Mouse (Mus musculus) kidney, embryonic 16.5 days (tissue): Measurements from ENCODE around the gene Gm42417. TPM values are rescaled to one million over a fixed set of nuclear protein-coding genes. Genes with fewer than 3 reads are reported as not detected.
"Not testable (repeated sequence)": the region's sequence is repeated elsewhere in the genome, so short reads cannot be mapped to it uniquely, and the experiment has no call there.

ENCODE experiments used
- ATAC-seq: fragments of 200-750 bp; cut with Nextera tagmentation; 2 replicates; pipeline ENCODE4 v1.8.0; 2017; ENCODE audit warnings: moderate TSS enrichment; ENCODE audit not compliant: low FRiP score, low TSS enrichment
- H3K27ac ChIP-seq: fragments of 300-500 bp; sonication (generic); 2 replicates; pipeline ENCODE4 v1.5.1; 2014; ENCODE audit warnings: low read length
- H3K27me3 ChIP-seq: fragments of 300-500 bp; sonication (generic); 2 replicates; pipeline ENCODE4 v1.6.1; 2014; ENCODE audit warnings: low read length, control low read depth, mixed read lengths; ENCODE audit not compliant: insufficient read depth
- H3K36me3 ChIP-seq: fragments of 300-500 bp; sonication (generic); 2 replicates; pipeline ENCODE4 v1.6.1; 2014; ENCODE audit warnings: low read length, control low read depth, mixed read lengths; ENCODE audit not compliant: insufficient read depth
- H3K4me1 ChIP-seq: fragments of 300-500 bp; sonication (generic); 2 replicates; pipeline ENCODE4 v1.6.1; 2014; ENCODE audit warnings: low read length, control low read depth, mixed read lengths; ENCODE audit not compliant: insufficient read depth
- H3K4me2 ChIP-seq: fragments of 300-500 bp; sonication (generic); replicated peaks from 2 replicates; pipeline ENCODE4 v1.6.1; 2014; ENCODE audit warnings: low read depth, low read length
- H3K4me3 ChIP-seq: fragments of 300-500 bp; sonication (generic); 2 replicates; pipeline ENCODE4 v1.5.1; 2014; ENCODE audit warnings: mild to moderate bottlenecking, low read length
- H3K9ac ChIP-seq: fragments of 300-500 bp; sonication (generic); replicated peaks from 2 replicates; pipeline ENCODE4 v1.6.1; 2014; ENCODE audit warnings: low read length
- H3K9me3 ChIP-seq: fragments of 300-500 bp; sonication (generic); 2 replicates; pipeline ENCODE4 v1.6.1; 2016; ENCODE audit warnings: low read length, control low read depth
- WGBS: fragments of 180-500 bp; shearing (Covaris S2); extraction: QIAGEN DNeasy Blood & Tissue Kit; methylation state at CpG from one replicate; pipeline ENCODE4 v1.1.7; 2014; 5-methylcytosine and 5-hydroxymethylcytosine counted together
- polyA plus RNA-seq: library from polyadenylated mRNA; unstranded; fragments of >200 nt; fragmentation: Nextera tagmentation; extraction: Ambion mirVana; gene quantifications from 2 replicates; pipeline ENCODE4 v1.2.1, GENCODE M21; 2015

Gm42417 gene
- polyA plus RNA-seq, 1 experiment from 2014 or later, result 0.30 TPM

- H3K9ac ChIP-seq, result no peak overlapping the region
- H3K4me2 ChIP-seq, result no peak overlapping the region
- 0 out of 2 replicates have a peak, but pooled peaks cover 6% of the 10 kb centered on the region for H3K4me1 ChIP-seq
- no peak overlapping the region for H3K27ac ChIP-seq
- no peaks in the 10 kb centered on the region for H3K9me3 ChIP-seq
- no peak overlapping the region for H3K4me3 ChIP-seq
- WGBS, result 93% methylated on average over 11 of the region's 11 CpGs
- no peak for ATAC-seq
- peaks cover 42% of the 10 kb centered on the region for H3K36me3 ChIP-seq
- H3K27me3 ChIP-seq, result no peaks in the 10 kb centered on the region
Measured at GRCm38 (mm10) chr1:36540132-36540531, 903 bp upstream of the Gm42417 start.

DNA sequence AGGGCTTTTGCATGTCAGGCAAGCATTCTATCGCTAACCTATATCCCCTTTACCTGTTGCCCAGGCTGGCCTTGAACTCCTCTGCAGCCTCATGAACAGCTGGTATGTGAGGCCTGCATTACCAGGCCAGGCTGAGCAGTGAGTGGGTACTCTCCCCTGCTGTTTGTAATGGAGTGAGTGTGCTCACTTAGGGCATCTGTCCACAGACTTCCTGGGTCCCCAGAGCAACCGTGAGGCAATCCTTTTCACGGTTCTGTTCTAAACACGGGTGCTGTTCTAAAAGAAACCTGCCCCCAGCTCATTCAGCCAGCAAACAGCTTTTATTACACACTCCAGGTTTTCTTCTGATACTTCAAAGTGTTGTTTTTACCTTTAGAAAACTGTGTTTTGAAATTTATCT is 502 bp downstream of the Gm42417 start:
- Histone ChIP-seq H3K4me2 (no peak overlapping the region), H3K4me1 (0 out of 2 replicates have a peak, but pooled peaks cover 6% of the 10 kb centered on the region), H3K9me3 (no peaks in the 10 kb centered on the region), H3K27ac (0 out of 2 replicates have a peak overlapping the region, but pooled peaks have one; percentile 29), H3K9ac (no peak overlapping the region), H3K4me3 (no peak overlapping the region), H3K36me3 (peaks cover 42% of the 10 kb centered on the region), H3K27me3 (no peaks in the 10 kb centered on the region)
- ATAC-seq, result no peak
- WGBS, result 89% methylated on average over 4 of the region's 4 CpGs

DNA sequence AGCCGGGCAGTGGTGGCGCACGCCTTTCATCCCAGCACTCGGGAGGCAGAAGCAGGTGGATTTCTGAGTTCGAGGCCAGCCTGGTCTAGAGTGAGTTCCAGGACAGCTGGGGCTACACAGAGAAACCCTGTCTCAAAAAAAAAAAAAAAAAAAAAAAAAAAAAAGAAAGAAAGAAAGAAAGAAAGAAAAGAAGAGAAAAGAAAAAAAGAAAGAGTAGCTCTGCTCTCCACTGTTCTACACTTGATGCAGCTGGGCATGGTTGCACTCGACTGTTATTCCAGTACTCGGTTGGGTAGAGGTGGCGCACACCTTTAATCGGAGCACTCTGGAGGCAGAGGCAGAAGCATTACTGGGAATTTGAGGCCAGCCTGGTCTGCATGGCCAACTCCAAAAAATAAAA is 2.4 kb downstream of the Gm42417 start, which contains the start of gene Ankrd23:
TSS of gene Ankrd23 (minus strand) at position 101 of the 400 bp plus-strand sequence.
- not testable (repeated sequence) for H3K4me1 ChIP-seq, H3K27me3 ChIP-seq, ATAC-seq, H3K9ac ChIP-seq, H3K9me3 ChIP-seq, H3K4me3 ChIP-seq, H3K27ac ChIP-seq, H3K4me2 ChIP-seq
- H3K36me3 ChIP-seq, result peaks cover 32% of the 10 kb centered on the region
- WGBS, result 94% methylated on average over 9 of the region's 9 CpGs

DNA sequence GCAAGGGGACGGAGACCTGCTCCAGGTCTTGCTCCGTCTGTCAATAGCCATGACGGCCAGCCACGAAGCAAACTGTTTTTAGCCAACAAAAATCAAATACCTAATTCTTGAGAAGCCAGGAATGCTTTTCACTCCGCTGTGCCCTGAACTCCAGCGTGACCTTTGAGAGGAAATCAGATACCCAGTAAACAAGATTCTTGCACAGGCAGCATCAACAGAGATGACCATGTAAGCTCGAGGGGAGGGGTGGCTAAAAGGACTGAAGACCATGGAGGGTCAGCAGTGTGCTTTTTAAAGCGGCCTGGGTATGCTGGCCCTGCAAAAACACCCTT is 2.9 kb downstream of the Gm42417 start:
- ATAC-seq, result no peak
- Histone ChIP-seq H3K9me3 (no peaks in the 10 kb centered on the region), H3K4me2 (no peak overlapping the region), H3K36me3 (peaks cover 28% of the 10 kb centered on the region), H3K4me3 (no peak overlapping the region), H3K9ac (no peak overlapping the region), H3K27me3 (no peaks in the 10 kb centered on the region), H3K27ac (no peak overlapping the region), H3K4me1 (0 out of 2 replicates have a peak, but pooled peaks cover 6% of the 10 kb centered on the region)
- 63% methylated on average over 8 of the region's 8 CpGs for WGBS

DNA sequence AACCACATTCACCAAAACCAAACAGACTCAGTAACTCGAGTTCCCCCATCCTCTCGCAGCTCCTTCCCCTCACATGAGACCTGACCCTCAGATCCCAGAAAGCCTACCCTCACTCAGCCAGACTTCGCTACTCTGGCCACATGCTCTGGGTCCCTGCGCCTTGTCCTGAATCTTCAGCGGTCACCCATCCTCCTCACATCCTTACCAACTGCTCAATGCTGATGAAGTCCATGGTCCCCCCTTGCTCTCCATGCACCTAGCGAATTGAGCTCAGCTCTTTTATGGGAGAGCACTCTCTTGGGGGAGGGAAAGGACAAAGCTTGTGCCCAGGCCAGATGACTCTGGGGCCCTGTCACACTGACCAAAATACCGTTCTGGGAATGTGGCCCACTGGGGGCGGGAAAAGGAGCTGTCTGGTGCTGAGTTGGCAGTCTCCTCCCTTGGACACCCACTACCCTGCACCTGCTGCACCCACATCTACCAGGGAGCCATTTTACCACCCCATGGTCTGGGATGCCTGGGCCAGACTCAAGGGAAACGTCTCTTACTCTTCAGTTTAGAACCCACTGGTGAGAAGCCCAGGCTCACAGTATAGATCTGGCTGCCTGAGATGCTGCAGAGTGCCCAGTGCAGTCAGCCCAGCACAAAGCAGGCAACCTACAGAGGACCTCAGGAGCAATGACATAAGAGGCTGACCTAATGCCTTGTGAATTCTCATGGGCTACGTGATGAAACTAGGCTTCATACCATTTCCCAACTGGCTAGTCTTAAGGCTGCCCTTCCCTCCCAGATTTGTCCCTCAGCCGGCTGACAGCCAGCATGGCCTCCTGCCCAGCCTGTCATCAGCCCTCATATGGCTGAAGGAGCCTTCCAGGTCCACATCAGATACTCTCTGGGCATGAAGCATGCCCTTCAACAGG is 3.5 kb downstream of the Gm42417 start:
- no peak overlapping the region for H3K9ac ChIP-seq
- no peaks in the 10 kb centered on the region for H3K9me3 ChIP-seq
- H3K4me1 ChIP-seq, result 0 out of 2 replicates have a peak, but pooled peaks cover 6% of the 10 kb centered on the region
- H3K4me3 ChIP-seq, result no peak overlapping the region
- no peak overlapping the region for H3K4me2 ChIP-seq
- no peak for ATAC-seq
- no peak overlapping the region for H3K27ac ChIP-seq
- peaks cover 23% of the 10 kb centered on the region for H3K36me3 ChIP-seq
- WGBS, result 82% methylated on average over 11 of the region's 11 CpGs
- H3K27me3 ChIP-seq, result no peaks in the 10 kb centered on the region

- H3K9ac ChIP-seq, result no peak overlapping the region
- no peaks in the 10 kb centered on the region for H3K27me3 ChIP-seq
- peaks cover 16% of the 10 kb centered on the region for H3K36me3 ChIP-seq
- H3K27ac ChIP-seq, result no peak overlapping the region
- no peak overlapping the region for H3K4me3 ChIP-seq
- 0 out of 2 replicates have a peak, but pooled peaks cover 6% of the 10 kb centered on the region for H3K4me1 ChIP-seq
- 59% methylated on average over 6 of the region's 6 CpGs for WGBS
- no peak overlapping the region for H3K4me2 ChIP-seq
- ATAC-seq, result no peak
- no peaks in the 10 kb centered on the region for H3K9me3 ChIP-seq
Measured at GRCm38 (mm10) chr1:36534595-36535058, 4.6 kb downstream of the Gm42417 start.

DNA sequence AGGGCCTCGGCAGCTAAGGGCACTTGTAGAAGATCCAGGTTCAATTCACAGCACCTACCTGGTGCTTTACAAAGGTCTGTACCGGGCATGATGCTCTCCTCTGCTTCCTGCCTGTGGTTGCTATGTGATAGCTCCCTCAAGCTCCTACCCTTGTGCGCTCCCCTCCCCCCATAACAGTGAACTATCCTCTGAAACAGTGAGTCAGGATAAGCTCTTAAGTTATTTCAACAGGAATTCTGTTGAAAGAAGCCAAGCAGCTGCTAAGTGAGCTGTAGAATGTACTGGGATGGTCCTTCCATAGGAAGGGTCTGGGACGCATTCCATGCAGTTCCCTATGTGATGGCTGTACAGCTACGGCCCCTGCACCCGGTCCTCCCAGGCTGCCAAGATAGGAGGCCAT is 5.7 kb downstream of the Gm42417 start:
- Histone ChIP-seq H3K27ac (no peak overlapping the region), H3K4me3 (no peak overlapping the region), H3K36me3 (peaks cover 8% of the 10 kb centered on the region), H3K27me3 (no peaks in the 10 kb centered on the region), H3K4me1 (0 out of 2 replicates have a peak, but pooled peaks cover 6% of the 10 kb centered on the region), H3K9ac (no peak overlapping the region), H3K9me3 (no peaks in the 10 kb centered on the region), H3K4me2 (no peak overlapping the region)
- 76% methylated on average over 6 of the region's 6 CpGs for WGBS
- no peak for ATAC-seq

DNA sequence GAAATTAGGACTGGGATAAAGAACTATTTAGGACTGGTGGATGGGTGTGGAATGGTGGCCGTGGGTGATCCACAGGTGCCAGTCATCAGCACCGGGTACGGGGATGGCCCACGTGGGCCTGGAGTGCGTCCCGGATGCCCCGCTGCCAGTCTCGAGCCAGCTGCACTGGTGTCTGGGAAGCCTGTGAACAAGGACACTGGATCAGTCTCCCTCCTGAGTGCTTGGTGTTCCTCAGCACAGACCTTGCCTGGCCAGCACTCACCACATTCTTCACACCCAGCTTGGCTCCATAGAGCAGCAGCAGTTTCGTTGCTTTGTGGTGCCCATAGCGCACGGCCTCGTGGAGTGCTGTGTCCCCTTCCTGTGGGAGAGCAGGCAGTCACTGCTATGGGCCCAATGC is 7.8 kb downstream of the Gm42417 start:
- Histone ChIP-seq H3K4me2 (no peak overlapping the region), H3K27me3 (no peaks in the 10 kb centered on the region), H3K4me3 (no peak overlapping the region), H3K27ac (no peak overlapping the region), H3K4me1 (0 out of 2 replicates have a peak, but pooled peaks cover 6% of the 10 kb centered on the region), H3K36me3 (0 out of 2 replicates have a peak, but pooled peaks cover 3% of the 10 kb centered on the region), H3K9ac (no peak overlapping the region), H3K9me3 (no peaks in the 10 kb centered on the region)
- no peak for ATAC-seq
- WGBS, result 94% methylated on average over 12 of the region's 12 CpGs

DNA sequence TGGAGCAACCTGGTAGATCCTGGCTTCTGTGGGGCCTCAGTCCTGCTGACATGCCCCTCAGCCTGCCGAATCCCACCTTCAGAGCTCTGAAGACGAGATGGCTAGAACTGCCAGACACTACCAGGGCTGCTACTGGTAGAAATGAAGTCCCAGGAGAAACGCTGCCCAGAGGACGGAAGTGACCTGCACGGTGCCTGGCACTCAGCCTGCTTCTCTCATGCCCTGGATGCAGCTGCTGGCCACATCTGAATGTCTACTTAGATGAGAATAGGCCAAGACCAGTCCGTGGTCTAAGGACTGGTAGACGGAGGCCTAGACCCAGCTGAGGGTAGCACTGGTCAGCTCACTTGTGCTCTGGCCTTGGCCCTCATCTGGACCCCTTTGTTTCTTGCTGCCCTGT is 8.3 kb downstream of the Gm42417 start:
- Histone ChIP-seq H3K27ac (no peak overlapping the region), H3K27me3 (no peaks in the 10 kb centered on the region), H3K4me2 (no peak overlapping the region), H3K9ac (no peak overlapping the region), H3K4me3 (no peak overlapping the region), H3K9me3 (no peaks in the 10 kb centered on the region), H3K4me1 (0 out of 2 replicates have a peak, but pooled peaks cover under 1% of the 10 kb centered on the region), H3K36me3 (peaks cover 6% of the 10 kb centered on the region; the same call in 1 of the 2 replicates)
- 92% methylated on average over 7 of the region's 7 CpGs for WGBS
- ATAC-seq, result no peak

DNA sequence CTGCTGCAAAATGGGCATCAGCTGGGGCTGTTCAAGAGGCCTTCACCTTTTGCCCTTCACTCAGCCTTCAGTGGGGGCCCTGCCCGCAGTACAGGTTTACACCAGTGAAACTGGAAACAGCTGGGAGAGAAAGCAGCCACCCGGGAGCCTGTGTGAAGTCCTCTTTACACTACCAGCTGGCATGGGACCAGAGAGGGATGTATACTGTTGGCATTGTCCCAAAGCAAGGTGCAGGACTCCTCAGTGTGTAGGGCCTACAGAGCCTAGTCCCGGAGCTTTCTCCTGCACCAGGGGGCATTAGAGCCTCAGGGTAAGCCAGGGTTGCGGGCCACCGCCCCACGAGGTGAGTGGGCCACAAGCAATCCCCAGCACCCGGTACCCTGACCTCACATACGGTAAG is 8.7 kb downstream of the Gm42417 start:
- H3K9ac ChIP-seq, result no peak overlapping the region
- no peak overlapping the region for H3K4me3 ChIP-seq
- H3K4me1 ChIP-seq, result no peaks in the 10 kb centered on the region
- WGBS, result 72% methylated on average over 8 of the region's 8 CpGs
- no peak for ATAC-seq
- H3K27me3 ChIP-seq, result no peaks in the 10 kb centered on the region
- no peak overlapping the region for H3K4me2 ChIP-seq
- H3K9me3 ChIP-seq, result no peaks in the 10 kb centered on the region
- H3K27ac ChIP-seq, result no peak overlapping the region
- peaks cover 11% of the 10 kb centered on the region for H3K36me3 ChIP-seq
